In the genomic region with DNA sequence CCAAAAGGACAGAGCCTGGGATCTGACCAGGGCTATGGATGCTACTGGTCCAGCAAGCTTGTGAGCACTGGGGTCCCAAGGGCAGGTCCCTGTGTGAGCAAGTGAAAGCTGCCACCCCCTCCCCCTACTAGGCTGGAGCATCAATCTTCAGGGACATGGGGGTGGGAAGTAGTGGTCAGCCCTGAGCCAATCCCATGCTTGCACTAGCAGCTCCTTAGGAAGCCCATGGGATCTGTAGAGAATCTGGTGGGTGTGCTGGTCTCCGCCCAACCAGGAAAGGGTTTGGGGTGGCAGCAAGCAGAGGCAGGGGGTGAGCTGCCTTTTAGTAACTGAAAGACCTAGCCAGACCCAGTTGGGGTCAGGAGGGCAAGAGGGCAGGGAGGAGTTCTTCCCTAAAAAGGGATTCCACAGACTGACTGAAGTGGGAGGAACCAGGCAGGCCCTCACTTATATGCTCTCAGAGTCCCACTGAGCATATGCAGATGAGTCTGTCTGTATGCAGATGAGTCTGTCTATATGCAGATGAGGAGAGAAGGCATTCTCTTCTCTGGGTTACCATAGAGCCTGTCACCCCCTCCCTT, we compare ENCODE assay signal across 13 mouse cellular contexts. TPM values are rescaled to one million over a fixed set of nuclear protein-coding genes. Genes with fewer than 3 reads are reported as not detected.
DNase-seq lines count a peak whose midpoint lies in the region; ATAC-seq lines count a peak whose summit lies in the region.
"Had no signal": no experiment of that assay in that cellular context is flagged by ENCODE, and none has a peak within 500 bp of the region (broad histone marks: within the 10 kb centered on the region; RNA-seq: fewer than 3 reads in every experiment).

No protein-coding gene starts in this region.

- peaks cover 81% of the 10 kb centered on the region for H3K4me1 ChIP-seq in forebrain, embryonic 16.5 days (replicated peaks; ENCODE audit: control insufficient read depth, insufficient read depth, low read length)
- H3K4me1 ChIP-seq in midbrain, embryonic 16.5 days (ENCODE audit: control insufficient read depth, insufficient read depth, low read length), result peaks cover 29% of the 10 kb centered on the region
- no peaks in the 10 kb centered on the region for H3K4me1 ChIP-seq in heart, embryonic 11.5 days (ENCODE audit: control insufficient read depth, insufficient read depth, low read length)
- H3K4me1 ChIP-seq: embryonic facial prominence, embryonic 12.5 days had no signal

- H3K36me3 ChIP-seq in forebrain, embryonic 16.5 days (ENCODE audit: control insufficient read depth, insufficient read depth), result peaks cover 25% of the 10 kb centered on the region
- H3K36me3 ChIP-seq in midbrain, embryonic 16.5 days (ENCODE audit: control insufficient read depth, insufficient read depth, low read length), result peaks cover 2% of the 10 kb centered on the region
- no peaks in the 10 kb centered on the region for H3K36me3 ChIP-seq in heart, embryonic 11.5 days (ENCODE audit: control insufficient read depth, insufficient read depth, low read length)
- H3K36me3 ChIP-seq: embryonic facial prominence, embryonic 12.5 days; G1E; limb, embryonic 12.5 days had no signal

- H3K4me2 ChIP-seq in forebrain, embryonic 16.5 days (ENCODE audit: low read length), result peak overlapping the region; percentile 13; the same call in 1 of the 2 replicates
- H3K4me2 ChIP-seq in midbrain, embryonic 16.5 days (ENCODE audit: low read length), result no peak overlapping the region
- H3K4me2 ChIP-seq in heart, embryonic 11.5 days, result no peak overlapping the region
- H3K4me2 ChIP-seq: embryonic facial prominence, embryonic 12.5 days; limb, embryonic 12.5 days had no signal

- ATAC-seq in forebrain, embryonic 16.5 days, result peak; percentile 77
- peak; percentile 73 for ATAC-seq in midbrain, embryonic 16.5 days
- no peak for ATAC-seq in heart, embryonic 11.5 days (replicated peaks; ENCODE audit: insufficient number of reproducible peaks, low FRiP score, low TSS enrichment)
- ATAC-seq: intestine, postnatal 0 days had no signal

- peak; percentile 60 to 77 for DNase-seq in layer of hippocampus, postnatal 10 days (ENCODE audit: low spot score in 2 of 2)
- no peak for DNase-seq in layer of hippocampus, adult 11-12 months (ENCODE audit: low spot score)
- peak; percentile 62 for DNase-seq in brain, adult 2 months (ENCODE audit: low read depth, low spot score)
- DNase-seq in MN1 (ENCODE audit: low spot score), result no peak
- DNase-seq: adrenal gland, postnatal 36 days; lung, postnatal 36 days had no signal

- no peak overlapping the region for H3K4me3 ChIP-seq in forebrain, embryonic 16.5 days (replicated peaks; ENCODE audit: low read length)
- no peak overlapping the region for H3K4me3 ChIP-seq in midbrain, embryonic 16.5 days (ENCODE audit: low read depth, low read length)
- H3K4me3 ChIP-seq in heart, embryonic 11.5 days (ENCODE audit: low read depth, low read length), result no peak overlapping the region
- H3K4me3 ChIP-seq: embryonic facial prominence, embryonic 12.5 days; limb, embryonic 12.5 days had no signal

- H3K27ac ChIP-seq in forebrain, embryonic 16.5 days (ENCODE audit: low read length), result peak overlapping the region; percentile 100
- peak overlapping the region; percentile 83 for H3K27ac ChIP-seq in midbrain, embryonic 16.5 days (ENCODE audit: low read length)
- no peak overlapping the region for H3K27ac ChIP-seq in heart, embryonic 11.5 days (ENCODE audit: low read depth, low read length)
- H3K27ac ChIP-seq: embryonic facial prominence, embryonic 12.5 days; limb, embryonic 12.5 days had no signal

- peak overlapping the region; percentile 51 for H3K9ac ChIP-seq in forebrain, embryonic 16.5 days (replicated peaks; ENCODE audit: low read depth, low read length)
- peak overlapping the region; percentile 34; the same call in 1 of the 2 replicates for H3K9ac ChIP-seq in midbrain, embryonic 16.5 days (ENCODE audit: low read depth, low read length)
- H3K9ac ChIP-seq in heart, embryonic 11.5 days (ENCODE audit: low read depth, low read length), result no peak overlapping the region
- H3K9ac ChIP-seq: embryonic facial prominence, embryonic 12.5 days; limb, embryonic 12.5 days had no signal

- WGBS in forebrain, embryonic 16.5 days, result 38% methylated on average over 1 of the region's 1 CpGs
- 21% methylated on average over 1 of the region's 1 CpGs for WGBS in midbrain, embryonic 16.5 days
- WGBS in heart, embryonic 11.5 days (ENCODE audit: insufficient replicate concordance), result 40% methylated on average over 1 of the region's 1 CpGs

- H3K27me3 ChIP-seq in forebrain, embryonic 16.5 days (replicated peaks; ENCODE audit: control insufficient read depth, insufficient read depth, low read length), result no peaks in the 10 kb centered on the region
- H3K27me3 ChIP-seq in midbrain, embryonic 16.5 days (ENCODE audit: control insufficient read depth, insufficient read depth, low read depth, low read length), result peaks cover 7% of the 10 kb centered on the region
- peaks cover 61% of the 10 kb centered on the region for H3K27me3 ChIP-seq in heart, embryonic 11.5 days (ENCODE audit: control insufficient read depth, insufficient read depth, low read length)

- no peaks in the 10 kb centered on the region for H3K9me3 ChIP-seq in forebrain, embryonic 16.5 days (ENCODE audit: control insufficient read depth, low read length)
- no peaks in the 10 kb centered on the region for H3K9me3 ChIP-seq in midbrain, embryonic 16.5 days (replicated peaks; ENCODE audit: control insufficient read depth, low read length, poor library complexity, severe bottlenecking)
- no peaks in the 10 kb centered on the region for H3K9me3 ChIP-seq in heart, embryonic 11.5 days (replicated peaks; ENCODE audit: control insufficient read depth, low read length)
- H3K9me3 ChIP-seq: embryonic facial prominence, embryonic 12.5 days; G1E; limb, embryonic 12.5 days had no signal

RNA-seq across cellular contexts. Expression of gene Rhbg, which starts 23.4 kb away (rescaled TPM):
- under 1 TPM in 1 of 2 experiments, not detected in 1; 0.25 TPM for total RNA-seq in layer of hippocampus, postnatal 10 days (2021)
- not detected in 2 replicates for polyA plus RNA-seq in forebrain, embryonic 16.5 days (2015; fragmentation: Nextera tagmentation; extraction: Ambion mirVana)
- polyA plus RNA-seq in midbrain, embryonic 16.5 days (2015; fragmentation: Nextera tagmentation; extraction: Ambion mirVana), result 0.18 and 0.21 TPM in 2 replicates
- 0.10 TPM in 1 of 2 replicates, not detected in the other for polyA plus RNA-seq in heart, embryonic 11.5 days (2014; fragmentation: Nextera tagmentation; extraction: Ambion mirVana)
- total RNA-seq: G1E had no signal
- polyA plus RNA-seq: G1E had no signal

RNA-seq across cellular contexts. Expression of gene Gm38392, which starts 55.9 kb away (rescaled TPM):
- under 1 TPM; 0.78 to 0.83 TPM for total RNA-seq in layer of hippocampus, postnatal 10 days (2021)
- polyA plus RNA-seq in forebrain, embryonic 16.5 days (2015; fragmentation: Nextera tagmentation; extraction: Ambion mirVana), result 0.18 and 0.27 TPM in 2 replicates
- 0.16 TPM in 1 of 2 replicates, not detected in the other for polyA plus RNA-seq in midbrain, embryonic 16.5 days (2015; fragmentation: Nextera tagmentation; extraction: Ambion mirVana)
- polyA plus RNA-seq in heart, embryonic 11.5 days (2014; fragmentation: Nextera tagmentation; extraction: Ambion mirVana), result 0.31 TPM in 1 of 2 replicates, not detected in the other
- total RNA-seq: G1E had no signal
- polyA plus RNA-seq: embryonic facial prominence, embryonic 12.5 days; G1E had no signal

Comparison
In these comparisons a context has a peak if more than half of its experiments do, and no peak if none do; other contexts are left out.
1. DNase-seq: peak in layer of hippocampus, postnatal 10 days (2 of 2) and brain, adult 2 months (single experiment); none in layer of hippocampus, adult 11-12 months (single experiment) and MN1 (single experiment).